12 mouse cellular contexts compared by ENCODE assay signal in genomic region chr10:87690831-87691230, GRCm38 (mm10).
DNase-seq lines count a peak whose midpoint lies in the region; ATAC-seq and TF ChIP-seq lines count a peak whose summit lies in the region.
"Had no signal": no experiment of that assay in that cellular context is flagged by ENCODE, and none has a peak within 500 bp of the region (broad histone marks: within the 10 kb centered on the region; RNA-seq: fewer than 3 reads in every experiment).

No protein-coding gene starts in this region.

- no peaks in the 10 kb centered on the region for H3K27me3 ChIP-seq in heart, embryonic 11.5 days (ENCODE audit: control insufficient read depth, insufficient read depth, low read length)
- H3K27me3 ChIP-seq in liver, postnatal 0 days (ENCODE audit: insufficient read depth, low read length): no peaks in the 10 kb centered on the region
- H3K27me3 ChIP-seq in liver, embryonic 11.5 days (replicated peaks; ENCODE audit: control insufficient read depth, insufficient read depth, low read length): no peaks in the 10 kb centered on the region
- H3K27me3 ChIP-seq: heart, embryonic 13.5 days; limb, embryonic 15.5 days; neural tube, embryonic 12.5 days had no signal

- no peaks in the 10 kb centered on the region for H3K9me3 ChIP-seq in heart, embryonic 11.5 days (replicated peaks; ENCODE audit: control insufficient read depth, low read length)
- H3K9me3 ChIP-seq in liver, postnatal 0 days (ENCODE audit: low read length): no peaks in the 10 kb centered on the region
- H3K9me3 ChIP-seq in liver, embryonic 11.5 days (ENCODE audit: control insufficient read depth, low read length): no peaks in the 10 kb centered on the region
- H3K9me3 ChIP-seq: heart, embryonic 13.5 days; limb, embryonic 15.5 days; midbrain, embryonic 10.5 days; neural tube, embryonic 12.5 days had no signal

- no peak overlapping the region for H3K4me3 ChIP-seq in heart, embryonic 11.5 days (ENCODE audit: low read depth, low read length)
- H3K4me3 ChIP-seq in liver, postnatal 0 days (ENCODE audit: low read depth, low read length): no peak overlapping the region
- no peak overlapping the region for H3K4me3 ChIP-seq in liver, embryonic 11.5 days (ENCODE audit: low read depth, low read length)
- H3K4me3 ChIP-seq: heart, embryonic 13.5 days; limb, embryonic 15.5 days; midbrain, embryonic 10.5 days; neural tube, embryonic 12.5 days had no signal

- H3K27ac ChIP-seq in heart, embryonic 11.5 days (ENCODE audit: low read depth, low read length): no peak overlapping the region
- H3K27ac ChIP-seq in liver, postnatal 0 days (ENCODE audit: low read depth): no peak overlapping the region
- no peak overlapping the region for H3K27ac ChIP-seq in liver, embryonic 11.5 days (ENCODE audit: low read depth, low read length)
- H3K27ac ChIP-seq: heart, embryonic 13.5 days; limb, embryonic 15.5 days; midbrain, embryonic 10.5 days; neural tube, embryonic 12.5 days had no signal

- no peaks in the 10 kb centered on the region for H3K4me1 ChIP-seq in heart, embryonic 11.5 days (ENCODE audit: control insufficient read depth, insufficient read depth, low read length)
- no peaks in the 10 kb centered on the region for H3K4me1 ChIP-seq in liver, postnatal 0 days (ENCODE audit: insufficient read depth)
- no peaks in the 10 kb centered on the region for H3K4me1 ChIP-seq in liver, embryonic 11.5 days (replicated peaks; ENCODE audit: control insufficient read depth, insufficient read depth, low read length)
- H3K4me1 ChIP-seq: heart, embryonic 13.5 days; limb, embryonic 15.5 days; neural tube, embryonic 12.5 days had no signal

- peak; percentile 40 for DNase-seq in heart, postnatal 4 days
- DNase-seq in liver, postnatal 0 days: peak; percentile 29
- no peak for DNase-seq in liver, embryonic 11.5 days (ENCODE audit: low spot score)
- peak; percentile 77 for DNase-seq in adipocyte (ENCODE audit: low spot score)
- peak; percentile 11 for DNase-seq in brain, adult 2 months (ENCODE audit: low read depth, low spot score)
- DNase-seq in cerebellum, adult 8-10 months: no peak
- DNase-seq: right cerebral cortex, adult 18-20 months had no signal

- H3K36me3 ChIP-seq in heart, embryonic 11.5 days (ENCODE audit: control insufficient read depth, insufficient read depth, low read length): no peaks in the 10 kb centered on the region
- no peaks in the 10 kb centered on the region for H3K36me3 ChIP-seq in liver, postnatal 0 days (replicated peaks; ENCODE audit: insufficient read depth, low read length)
- H3K36me3 ChIP-seq in liver, embryonic 11.5 days (ENCODE audit: control insufficient read depth, insufficient read depth, low read length): no peaks in the 10 kb centered on the region
- H3K36me3 ChIP-seq: heart, embryonic 13.5 days; limb, embryonic 15.5 days; midbrain, embryonic 10.5 days; neural tube, embryonic 12.5 days had no signal

- H3K4me2 ChIP-seq in heart, embryonic 11.5 days: no peak overlapping the region
- H3K4me2 ChIP-seq in liver, postnatal 0 days (ENCODE audit: low read depth, low read length): no peak overlapping the region
- no peak overlapping the region for H3K4me2 ChIP-seq in liver, embryonic 11.5 days
- H3K4me2 ChIP-seq: heart, embryonic 13.5 days; limb, embryonic 15.5 days; neural tube, embryonic 12.5 days had no signal

- ATAC-seq in heart, embryonic 11.5 days (replicated peaks; ENCODE audit: insufficient number of reproducible peaks, low FRiP score, low TSS enrichment): no peak
- no peak for ATAC-seq in liver, postnatal 0 days
- ATAC-seq in liver, embryonic 11.5 days (replicated peaks; ENCODE audit: low FRiP score): no peak

- no peak for TF ChIP-seq EP300 in liver, postnatal 0 days (IDR thresholded peaks at IDR 0.05; ENCODE audit: low read depth)

- H3K9ac ChIP-seq in heart, embryonic 11.5 days (ENCODE audit: low read depth, low read length): no peak overlapping the region
- no peak overlapping the region for H3K9ac ChIP-seq in liver, postnatal 0 days (replicated peaks)
- H3K9ac ChIP-seq in liver, embryonic 11.5 days (ENCODE audit: low read depth, low read length): no peak overlapping the region
- H3K9ac ChIP-seq: heart, embryonic 13.5 days; limb, embryonic 15.5 days; neural tube, embryonic 12.5 days had no signal

- TF ChIP-seq CTCF in liver, postnatal 0 days (IDR thresholded peaks at IDR 0.05; ENCODE audit: low read depth): peak; percentile 77

Comparison
In these comparisons a context has a peak if more than half of its experiments do, and no peak if none do; other contexts are left out.
1. DNase-seq: peak in heart, postnatal 4 days (single experiment), liver, postnatal 0 days (single experiment), adipocyte (single experiment) and brain, adult 2 months (single experiment); none in liver, embryonic 11.5 days (single experiment) and cerebellum, adult 8-10 months (single experiment).